Mouse (Mus musculus): ENCODE measurements around the gene Gsdma2.

DNA sequence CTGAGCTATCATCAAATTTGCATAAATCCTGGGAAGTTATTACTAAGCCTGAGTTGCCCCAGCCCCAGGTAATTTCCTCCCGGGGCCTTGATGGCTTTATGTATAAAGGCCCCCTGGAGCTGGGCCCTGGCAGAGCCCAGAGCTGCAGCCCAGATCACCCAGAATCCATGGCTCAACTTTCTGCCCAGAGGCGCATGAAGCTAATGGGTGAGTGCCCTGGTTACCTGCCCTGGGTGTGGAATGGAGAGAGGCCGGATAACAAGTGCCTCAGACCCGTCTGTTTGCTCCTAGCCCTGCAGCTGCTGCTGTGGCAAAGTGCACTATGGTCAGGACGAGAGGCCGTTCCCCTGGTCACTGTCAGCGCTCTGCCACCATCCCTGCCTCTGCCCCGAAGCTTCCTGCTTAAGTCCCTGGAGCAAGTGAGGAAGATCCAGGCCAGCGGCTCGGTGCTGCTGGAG is 54.7 kb downstream of the Gsdma2 start, which contains the start of gene Csf3:
- TF ChIP-seq POLR2A (IDR thresholded peaks at IDR 0.05; ENCODE audit: insufficient read length, low read depth) = no peak
- no peak for TF ChIP-seq MAX (IDR thresholded peaks at IDR 0.05; ENCODE audit: low read depth)
- no peak for TF ChIP-seq USF1 (IDR thresholded peaks at IDR 0.05; ENCODE audit: low read depth)

Measured in myocyte (in vitro differentiated cells).